Mouse (Mus musculus) intestine, embryonic 16.5 days (tissue): ENCODE data around the gene Sdsl. TPM values are rescaled to one million over a fixed set of nuclear protein-coding genes. Genes with fewer than 3 reads are reported as not detected.

Experiments
- ATAC-seq: fragments of 200-750 bp; cut with Nextera tagmentation; 2 replicates; pipeline ENCODE4 v1.8.0; 2017; ENCODE audit warnings: moderate TSS enrichment, moderate library complexity
- H3K27ac ChIP-seq: fragments of 300-500 bp; sonication (generic); 2 replicates; pipeline ENCODE4 v1.5.1; 2014; ENCODE audit warnings: mild to moderate bottlenecking, low read length
- H3K27me3 ChIP-seq: fragments of 300-500 bp; sonication (generic); replicated peaks from 2 replicates; pipeline ENCODE4 v1.6.1; 2014; ENCODE audit warnings: low read length, control low read depth, mixed read lengths; ENCODE audit not compliant: control insufficient read depth, insufficient read depth
- H3K36me3 ChIP-seq: fragments of 300-500 bp; sonication (generic); 2 replicates; pipeline ENCODE4 v1.6.1; 2014; ENCODE audit warnings: low read length, control low read depth; ENCODE audit not compliant: control insufficient read depth, insufficient read depth
- H3K4me1 ChIP-seq: fragments of 300-500 bp; sonication (generic); 2 replicates; pipeline ENCODE4 v1.6.1; 2014; ENCODE audit warnings: low read length, control low read depth, mixed read lengths; ENCODE audit not compliant: control insufficient read depth, insufficient read depth
- H3K4me2 ChIP-seq: fragments of 300-500 bp; sonication (generic); 2 replicates; pipeline ENCODE4 v1.6.1; 2014; ENCODE audit warnings: low read depth, low read length, control low read depth
- H3K4me3 ChIP-seq: fragments of 300-500 bp; sonication (generic); 2 replicates; pipeline ENCODE4 v1.5.1; 2014; ENCODE audit warnings: mild to moderate bottlenecking, low read length
- H3K9ac ChIP-seq: fragments of 300-500 bp; sonication (generic); 2 replicates; pipeline ENCODE4 v1.6.1; 2014; ENCODE audit warnings: low read depth, low read length
- H3K9me3 ChIP-seq: fragments of 300-500 bp; sonication (generic); 2 replicates; pipeline ENCODE4 v1.6.1; 2016; ENCODE audit warnings: low read length, control low read depth; ENCODE audit not compliant: control insufficient read depth
- WGBS: fragments of 180-500 bp; shearing (Covaris S2); extraction: QIAGEN DNeasy Blood & Tissue Kit; methylation state at CpG from one replicate; pipeline ENCODE4 v1.1.7; 2014; 5-methylcytosine and 5-hydroxymethylcytosine counted together
- polyA plus RNA-seq: library from polyadenylated mRNA; unstranded; fragments of >200 nt; fragmentation: Nextera tagmentation; extraction: Ambion mirVana; gene quantifications from 2 replicates; pipeline ENCODE4 v1.2.1, GENCODE M21; 2015

The Sdsl gene
- 19.9 and 20.2 TPM in 2 replicates for polyA plus RNA-seq

- Histone ChIP-seq H3K4me2 (no peak within 1 kb of the TSS), H3K4me3 (no peak within 1 kb of the TSS), H3K9me3 (no peaks in the 10 kb centered on the region), H3K9ac (no peak within 1 kb of the TSS), H3K36me3 (no peaks in the 10 kb centered on the region), H3K27ac (no peak within 1 kb of the TSS), H3K4me1 (peaks cover 9% of the 10 kb centered on the region), H3K27me3 (no peaks in the 10 kb centered on the region; the same call in 1 of the 2 replicates)
- ATAC-seq, result no peak
- WGBS, result 73% methylated on average over 8 of the region's 8 CpGs
Measured at GRCm38 (mm10) chr5:120472770-120473169, at the start of gene Sdsl. Gene Sdsl, minus strand, starts transcription at chr5:120472810.

- H3K4me1 ChIP-seq, result peaks cover 43% of the 10 kb centered on the region
- H3K9me3 ChIP-seq, result no peaks in the 10 kb centered on the region
- no peak overlapping the region for H3K4me2 ChIP-seq
- no peak for ATAC-seq
- H3K9ac ChIP-seq, result no peak overlapping the region
- H3K27me3 ChIP-seq, result no peaks in the 10 kb centered on the region
- 47% methylated on average over 9 of the region's 9 CpGs for WGBS
- no peak overlapping the region for H3K4me3 ChIP-seq
- no peaks in the 10 kb centered on the region for H3K36me3 ChIP-seq
- H3K27ac ChIP-seq, result no peak overlapping the region
Measured at GRCm38 (mm10) chr5:120517552-120517951, 44.9 kb upstream of the Sdsl start.

- H3K36me3 ChIP-seq, result no peaks in the 10 kb centered on the region
- 56% methylated on average over 15 of the region's 15 CpGs for WGBS
- H3K9ac ChIP-seq, result peak overlapping the region; percentile 33; the same call in 1 of the 2 replicates
- no peak overlapping the region for H3K4me3 ChIP-seq
- ATAC-seq, result 0 out of 2 replicates have a peak, but pooled peaks have one; percentile 10
- no peaks in the 10 kb centered on the region for H3K9me3 ChIP-seq
- no peak overlapping the region for H3K4me2 ChIP-seq
- peak overlapping the region; percentile 41; the same call in 1 of the 2 replicates for H3K27ac ChIP-seq
- no peaks in the 10 kb centered on the region for H3K27me3 ChIP-seq
- H3K4me1 ChIP-seq, result peaks cover 51% of the 10 kb centered on the region
Measured at GRCm38 (mm10) chr5:120516221-120516984, 43.8 kb upstream of the Sdsl start.

- Histone ChIP-seq H3K9ac (no peak overlapping the region), H3K4me3 (no peak overlapping the region), H3K4me1 (peaks cover 53% of the 10 kb centered on the region), H3K4me2 (no peak overlapping the region), H3K27ac (no peak overlapping the region; the same call in 1 of the 2 replicates), H3K36me3 (no peaks in the 10 kb centered on the region), H3K27me3 (no peaks in the 10 kb centered on the region), H3K9me3 (no peaks in the 10 kb centered on the region)
- WGBS, result 75% methylated on average over 7 of the region's 7 CpGs
- ATAC-seq, result no peak
Measured at GRCm38 (mm10) chr5:120515451-120515850, 42.8 kb upstream of the Sdsl start.

- H3K4me2 ChIP-seq, result no peak overlapping the region
- H3K27ac ChIP-seq, result no peak overlapping the region
Measured at GRCm38 (mm10) chr5:120514754-120515153, 42.1 kb upstream of the Sdsl start.

GRCm38 (mm10) chr5:120514031-120514677, 41.5 kb upstream of the Sdsl start:
- H3K36me3 ChIP-seq, result no peaks in the 10 kb centered on the region
- no peak overlapping the region for H3K9ac ChIP-seq
- ATAC-seq, result no peak
- H3K9me3 ChIP-seq, result no peaks in the 10 kb centered on the region
- H3K27ac ChIP-seq, result no peak overlapping the region
- H3K4me3 ChIP-seq, result no peak overlapping the region
- H3K27me3 ChIP-seq, result no peaks in the 10 kb centered on the region
- peaks cover 53% of the 10 kb centered on the region for H3K4me1 ChIP-seq
- H3K4me2 ChIP-seq, result no peak overlapping the region
- 86% methylated on average over 9 of the region's 9 CpGs for WGBS

More at GRCm38 (mm10) chr5:120514754-120515153, 42.1 kb upstream of the Sdsl start:
- Histone ChIP-seq H3K4me1 (peaks cover 53% of the 10 kb centered on the region), H3K36me3 (no peaks in the 10 kb centered on the region), H3K4me3 (no peak overlapping the region), H3K27me3 (no peaks in the 10 kb centered on the region), H3K9ac (no peak overlapping the region), H3K9me3 (no peaks in the 10 kb centered on the region)
- WGBS, result 7% methylated on average over 4 of the region's 4 CpGs
- ATAC-seq, result peak; percentile 14

GRCm38 (mm10) chr5:120512911-120513555, 40.4 kb upstream of the Sdsl start:
- no peaks in the 10 kb centered on the region for H3K36me3 ChIP-seq
- WGBS, result 58% methylated on average over 15 of the region's 15 CpGs
- no peak overlapping the region for H3K27ac ChIP-seq
- no peaks in the 10 kb centered on the region for H3K27me3 ChIP-seq
- H3K4me3 ChIP-seq, result no peak overlapping the region
- no peak overlapping the region; the same call in 1 of the 2 replicates for H3K9ac ChIP-seq
- ATAC-seq, result no peak
- no peak overlapping the region; the same call in 1 of the 2 replicates for H3K4me2 ChIP-seq
- H3K9me3 ChIP-seq, result no peaks in the 10 kb centered on the region
- H3K4me1 ChIP-seq, result peaks cover 53% of the 10 kb centered on the region

- WGBS, result 20% methylated on average over 14 of the region's 14 CpGs
- Histone ChIP-seq H3K27ac (no peak overlapping the region; the same call in 1 of the 2 replicates), H3K27me3 (no peaks in the 10 kb centered on the region), H3K4me2 (peak overlapping the region; percentile 84), H3K9me3 (no peaks in the 10 kb centered on the region), H3K4me1 (peaks cover 45% of the 10 kb centered on the region), H3K9ac (peak overlapping the region; percentile 65), H3K36me3 (no peaks in the 10 kb centered on the region), H3K4me3 (peak overlapping the region; percentile 59)
- no peak for ATAC-seq
Measured at GRCm38 (mm10) chr5:120511643-120512220, 39.1 kb upstream of the Sdsl start.
